Mouse (Mus musculus): ENCODE measurements around the gene Mbd3.
A peak's percentile ranks its signal among the peaks of the same experiment; 100 is the strongest.
"Not testable (repeated sequence)": the region's sequence is repeated elsewhere in the genome, so short reads cannot be mapped to it uniquely, and the experiment has no call there.

Mbd3 gene

GRCm38 (mm10) chr10:80369995-80370747 lies 29.2 kb downstream of the Mbd3 start:
- DNase-seq (ENCODE audit: low spot score) = no peak

- no peak for DNase-seq (ENCODE audit: low spot score)
These were observed 31.0 kb downstream of the Mbd3 start for GRCm38 (mm10) chr10:80368392-80368791.

GRCm38 (mm10) chr10:80367954-80368353 lies 31.4 kb downstream of the Mbd3 start:
- DNase-seq (ENCODE audit: low spot score) = no peak

- no peak for DNase-seq (ENCODE audit: low spot score)
These were observed 33.6 kb downstream of the Mbd3 start for GRCm38 (mm10) chr10:80365736-80366135.

GRCm38 (mm10) chr10:80363734-80364133 lies 35.6 kb downstream of the Mbd3 start:
- DNase-seq (ENCODE audit: low spot score) = no peak

- DNase-seq (ENCODE audit: low spot score) = peak; percentile 60
These were observed 41.2 kb downstream of the Mbd3 start for GRCm38 (mm10) chr10:80357994-80358639.

GRCm38 (mm10) chr10:80357336-80357735 lies 42.0 kb downstream of the Mbd3 start:
- DNase-seq (ENCODE audit: low spot score) = no peak

GRCm38 (mm10) chr10:80356737-80357136 lies 42.6 kb downstream of the Mbd3 start:
- DNase-seq (ENCODE audit: low spot score) = no peak

GRCm38 (mm10) chr10:80356001-80356682 lies 43.2 kb downstream of the Mbd3 start, which contains the start of gene Plk5:
TSS of gene Plk5 (plus strand) at chr10:80356459.
- DNase-seq (ENCODE audit: low spot score) = no peak

GRCm38 (mm10) chr10:80355431-80355830 lies 43.9 kb downstream of the Mbd3 start:
- DNase-seq (ENCODE audit: low spot score) = no peak

- DNase-seq (ENCODE audit: low spot score) = no peak
These were observed 46.6 kb downstream of the Mbd3 start for GRCm38 (mm10) chr10:80352727-80353126.

GRCm38 (mm10) chr10:80351896-80352295 lies 47.5 kb downstream of the Mbd3 start:
- no peak for DNase-seq (ENCODE audit: low spot score)

- DNase-seq (ENCODE audit: low spot score) = peak; percentile 90
These were observed 49.1 kb downstream of the Mbd3 start for GRCm38 (mm10) chr10:80350292-80350691.

GRCm38 (mm10) chr10:80348981-80349380 lies 50.4 kb downstream of the Mbd3 start:
- peak; percentile 61 for DNase-seq (ENCODE audit: low spot score)

GRCm38 (mm10) chr10:80348244-80348781 lies 51.0 kb downstream of the Mbd3 start, which contains the start of gene Adamtsl5:
TSS of gene Adamtsl5 (minus strand) at chr10:80348412.
- DNase-seq (ENCODE audit: low spot score) = peak; percentile 63

GRCm38 (mm10) chr10:80347514-80347967 lies 51.8 kb downstream of the Mbd3 start:
- DNase-seq (ENCODE audit: low spot score) = peak; percentile 46

GRCm38 (mm10) chr10:80345929-80346328 lies 53.4 kb downstream of the Mbd3 start:
- DNase-seq (ENCODE audit: low spot score) = not testable (repeated sequence)

- DNase-seq (ENCODE audit: low spot score) = peak; percentile 77
These were observed 54.2 kb downstream of the Mbd3 start for GRCm38 (mm10) chr10:80345122-80345521.

- no peak for DNase-seq (ENCODE audit: low spot score)
These were observed 55.2 kb downstream of the Mbd3 start for GRCm38 (mm10) chr10:80344131-80344661.

GRCm38 (mm10) chr10:80343425-80343895 lies 55.9 kb downstream of the Mbd3 start:
- DNase-seq (ENCODE audit: low spot score) = no peak

- DNase-seq (ENCODE audit: low spot score) = peak; percentile 71
These were observed 56.5 kb downstream of the Mbd3 start for GRCm38 (mm10) chr10:80342749-80343424.
